Mouse (Mus musculus) embryonic facial prominence, embryonic 13.5 days (tissue): ENCODE results near the gene Mrps18b. TPM values are rescaled to one million over a fixed set of nuclear protein-coding genes. Genes with fewer than 3 reads are reported as not detected.

Experiments used
- ATAC-seq: fragments of 200-750 bp; cut with Nextera tagmentation; 2 replicates; pipeline ENCODE4 v1.8.0; 2017; ENCODE audit warnings: low read depth; ENCODE audit not compliant: insufficient number of reproducible peaks, insufficient read depth, low FRiP score, low TSS enrichment
- H3K27ac ChIP-seq: fragments of 300-500 bp; sonication (generic); 2 replicates; pipeline ENCODE4 v1.5.1; 2015; ENCODE audit warnings: moderate library complexity, mild to moderate bottlenecking, inconsistent platforms
- H3K27me3 ChIP-seq: fragments of 300-500 bp; sonication (generic); 2 replicates; pipeline ENCODE4 v1.6.1; 2015; ENCODE audit warnings: mild to moderate bottlenecking, inconsistent platforms
- H3K36me3 ChIP-seq: fragments of 300-500 bp; sonication (generic); 2 replicates; pipeline ENCODE4 v1.6.1; 2015; ENCODE audit warnings: mild to moderate bottlenecking, inconsistent platforms
- H3K4me1 ChIP-seq: fragments of 300-500 bp; sonication (generic); 2 replicates; pipeline ENCODE4 v1.6.1; 2015; ENCODE audit warnings: inconsistent platforms
- H3K4me2 ChIP-seq: fragments of 300-500 bp; sonication (generic); 2 replicates; pipeline ENCODE4 v1.6.1; 2015; ENCODE audit warnings: moderate library complexity, mild to moderate bottlenecking, inconsistent platforms
- H3K4me3 ChIP-seq: fragments of 300-500 bp; sonication (generic); 2 replicates; pipeline ENCODE4 v1.5.1; 2015; ENCODE audit warnings: mild to moderate bottlenecking, inconsistent platforms
- H3K9ac ChIP-seq: fragments of 300-500 bp; sonication (generic); 2 replicates; pipeline ENCODE4 v1.6.1; 2015; ENCODE audit warnings: mild to moderate bottlenecking, inconsistent platforms
- H3K9me3 ChIP-seq: fragments of 300-500 bp; sonication (generic); 2 replicates; pipeline ENCODE4 v1.6.1; 2016; ENCODE audit warnings: inconsistent platforms
- WGBS: fragments of 180-500 bp; shearing (Covaris S2); methylation state at CpG from one replicate; pipeline ENCODE4 v1.1.7; 2015; ENCODE audit warnings: mixed read lengths; 5-methylcytosine and 5-hydroxymethylcytosine counted together
- microRNA counts: library from miRNA; unstranded; fragments of <30 nt; microRNA quantifications from one replicate; lab custom pipeline; 2016
- microRNA-seq: library from miRNA; unstranded; fragments of <30 nt; microRNA quantifications from one replicate; pipeline ENCODE4, GENCODE M21; 2016
- polyA plus RNA-seq: library from polyadenylated mRNA; unstranded; fragments of >200 nt; fragmentation: Nextera tagmentation; extraction: Ambion mirVana; gene quantifications from 2 replicates; pipeline ENCODE4 v1.2.1, GENCODE M21; 2015

Mrps18b gene
- polyA plus RNA-seq, 1 experiment from 2014 or later = 69.9 TPM

DNA sequence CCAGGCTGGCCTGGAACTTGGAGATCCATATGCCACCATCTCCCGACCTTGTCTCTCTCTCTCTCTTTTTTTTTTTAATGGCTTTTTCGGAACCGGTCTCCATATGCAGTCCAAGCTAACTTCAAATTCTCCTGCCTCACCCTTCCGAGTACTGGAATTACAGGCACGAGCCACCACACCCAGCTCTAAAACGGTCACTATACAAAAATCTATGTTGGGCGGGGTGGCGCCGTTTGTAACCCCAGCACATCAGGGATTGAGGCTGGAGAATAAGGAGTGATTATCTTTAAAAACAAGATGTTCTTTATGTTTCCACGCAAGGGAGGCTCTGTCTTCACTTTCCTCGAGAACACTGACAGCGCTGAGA lies 55.4 kb downstream of the Mrps18b start:
- H3K27ac ChIP-seq = peak overlapping the region; percentile 96
- H3K9me3 ChIP-seq = no peaks in the 10 kb centered on the region
- 3% methylated on average over 12 of the region's 12 CpGs for WGBS
- peaks cover 31% of the 10 kb centered on the region for H3K36me3 ChIP-seq
- H3K4me2 ChIP-seq = peak overlapping the region; percentile 71
- H3K4me3 ChIP-seq = peak overlapping the region; percentile 75
- H3K9ac ChIP-seq = peak overlapping the region; percentile 79
- no peaks in the 10 kb centered on the region for H3K27me3 ChIP-seq
- no peak for ATAC-seq
- H3K4me1 ChIP-seq = peaks cover 20% of the 10 kb centered on the region

MicroRNAs within 50 kb of the gene (microRNA counts, 519-probe panel; counts per million panel counts)
- microRNA mmu-miR-1894-3p (lab: Ali Mortazavi, UCI) (236 counts per million, percentile 44 among the panel's probes with 10 or more counts), microRNA mmu-miR-1894-5p (lab: Ali Mortazavi, UCI) (236 counts per million, percentile 44 among the panel's probes with 10 or more counts), microRNA mmu-miR-877 (lab: Ali Mortazavi, UCI) (236 counts per million, percentile 44 among the panel's probes with 10 or more counts)

Small RNA genes within 50 kb of the gene (microRNA-seq; reads per million reads assigned to microRNA genes)
- gene Gm28033 = not detected
- not detected for gene Mir1894
- gene Mir877 = 48.3 reads per million, percentile 44 among the genes with 10 or more reads in this experiment

Other genes starting within 250 kb of the Mrps18b start
- gene Vars2, start 248.8 kb downstream of the Mrps18b start, polyA plus RNA-seq = 15.9 and 17.4 TPM in 2 replicates
- gene Gtf2h4, start 242.7 kb downstream of the Mrps18b start, polyA plus RNA-seq = 39.2 and 48.6 TPM in 2 replicates
- 65.8 and 69.4 TPM in 2 replicates for gene Ddr1, start 211.8 kb downstream of the Mrps18b start, polyA plus RNA-seq
- gene Ier3, start 94.7 kb downstream of the Mrps18b start, polyA plus RNA-seq = 20.1 and 27.7 TPM in 2 replicates
- gene Flot1, start 93.2 kb downstream of the Mrps18b start, polyA plus RNA-seq = 61.0 and 67.2 TPM in 2 replicates
- 1,166 and 1,221 TPM in 2 replicates for gene Tubb5, start 78.1 kb downstream of the Mrps18b start, polyA plus RNA-seq
- gene Mdc1, start 74.9 kb downstream of the Mrps18b start, polyA plus RNA-seq = 15.7 and 21.0 TPM in 2 replicates
- 49.0 and 53.5 TPM in 2 replicates for gene Nrm, start 55.1 kb downstream of the Mrps18b start, polyA plus RNA-seq
- gene Ppp1r18, start 50.8 kb downstream of the Mrps18b start, polyA plus RNA-seq = 23.7 and 25.4 TPM in 2 replicates
- 40.9 and 53.5 TPM in 2 replicates for gene Dhx16, start 36.6 kb downstream of the Mrps18b start, polyA plus RNA-seq
- gene 2310061I04Rik, start 19.0 kb downstream of the Mrps18b start, polyA plus RNA-seq = 24.7 and 30.1 TPM in 2 replicates
- 136 and 151 TPM in 2 replicates for gene Atat1, start 6.3 kb downstream of the Mrps18b start, polyA plus RNA-seq
- gene Ppp1r10, start within 50 bp of the Mrps18b start, polyA plus RNA-seq = 40.1 and 44.3 TPM in 2 replicates
- 109 and 110 TPM in 2 replicates for gene Abcf1, start 53.4 kb upstream of the Mrps18b start, polyA plus RNA-seq
- gene Gnl1, start 63.5 kb upstream of the Mrps18b start, polyA plus RNA-seq = 56.3 and 64.8 TPM in 2 replicates
- 44.4 and 56.9 TPM in 2 replicates for gene Prr3, start 63.8 kb upstream of the Mrps18b start, polyA plus RNA-seq
- gene H2-T24, start 104.2 kb upstream of the Mrps18b start, polyA plus RNA-seq = 3.9 and 4.3 TPM in 2 replicates
- 18.8 and 21.6 TPM in 2 replicates for gene H2-T23, start 116.5 kb upstream of the Mrps18b start, polyA plus RNA-seq
- gene H2-T22, start 126.4 kb upstream of the Mrps18b start, polyA plus RNA-seq = 20.1 and 21.0 TPM in 2 replicates
- not detected in 2 replicates for gene Gm6034, start 126.6 kb upstream of the Mrps18b start, polyA plus RNA-seq
- gene Gm11127, start 142.0 kb upstream of the Mrps18b start, polyA plus RNA-seq = not detected in 2 replicates
- gene Gm19684, start 205.3 kb upstream of the Mrps18b start, polyA plus RNA-seq = not detected in 2 replicates
- gene Gm7030, start 213.0 kb upstream of the Mrps18b start, polyA plus RNA-seq = not detected in 2 replicates